Mouse (Mus musculus) gastrocnemius, postnatal 10 days (tissue): ENCODE measurements around the gene Ppm1m. TPM values are rescaled to one million over a fixed set of nuclear protein-coding genes. Genes with fewer than 3 reads are reported as not detected.

Experiments used
- DNase-seq: peaks from one replicate; pipeline ENCODE4 v3.0.0; 2021; ENCODE audit warnings: mixed read lengths
- microRNA-seq, 2 experiments: library from miRNA; unstranded; fragments of <30 nt; microRNA quantifications; one replicate each; pipeline ENCODE4 v1.2.0; 2021
- total RNA-seq, 2 experiments: library from RNA; stranded (reverse); gene quantifications; 2 replicates each; pipeline ENCODE4 v1.2.3; 2021

The Ppm1m gene
- total RNA-seq, 2 experiments from 2014 or later, result 8.0 to 10.0 TPM

- no peak for DNase-seq
Measured at GRCm38 (mm10) chr9:106157623-106157925, 42.0 kb downstream of the Ppm1m start.

- no peak for DNase-seq
Measured at GRCm38 (mm10) chr9:106156921-106157622, 42.5 kb downstream of the Ppm1m start.

GRCm38 (mm10) chr9:106156419-106156818, 43.1 kb downstream of the Ppm1m start:
- peak; percentile 43 for DNase-seq

GRCm38 (mm10) chr9:106154106-106154505, 45.4 kb downstream of the Ppm1m start:
- DNase-seq, result no peak

- no peak for DNase-seq
Measured at GRCm38 (mm10) chr9:106149399-106149754, 50.2 kb downstream of the Ppm1m start.

GRCm38 (mm10) chr9:106148541-106149398, 50.8 kb downstream of the Ppm1m start:
- no peak for DNase-seq

- no peak for DNase-seq
Measured at GRCm38 (mm10) chr9:106147851-106148431, 51.6 kb downstream of the Ppm1m start.

- DNase-seq, result no peak
Measured at GRCm38 (mm10) chr9:106147281-106147680, 52.3 kb downstream of the Ppm1m start.

- DNase-seq, result no peak
Measured at GRCm38 (mm10) chr9:106145582-106145981, 54.0 kb downstream of the Ppm1m start.

Small RNAs within 50 kb of the gene (microRNA-seq; reads per million reads assigned to microRNA genes)
- gene Mir135a-1, result 0.32 to 0.75 reads per million in 2 experiments
- 46,936 to 69,578 reads per million in 2 experiments for gene Mirlet7g

Other genes with a start within 250 kb of the Ppm1m start
- gene Col6a5, start 239.1 kb downstream of the Ppm1m start, total RNA-seq, result 1 to 10 TPM; 1.2 to 1.4 TPM
- under 1 TPM; 0.09 to 0.18 TPM for gene Col6a4, start 103.0 kb downstream of the Ppm1m start, total RNA-seq
- under 1 TPM; 0.78 to 0.90 TPM for gene Glyctk, start 41.6 kb downstream of the Ppm1m start, total RNA-seq
- 10 to 100 TPM; 31.1 to 38.8 TPM for gene Wdr82, start 28.8 kb downstream of the Ppm1m start, total RNA-seq
- 10 to 100 TPM; 57.2 to 70.5 TPM for gene Twf2, start 3.4 kb upstream of the Ppm1m start, total RNA-seq
- gene Tlr9, start 22.9 kb upstream of the Ppm1m start, total RNA-seq, result under 1 TPM; 0.52 to 0.90 TPM
- gene Alas1, start 48.9 kb upstream of the Ppm1m start, total RNA-seq, result 100 to 1,000 TPM; 152 to 165 TPM
- gene Poc1a, start 81.3 kb upstream of the Ppm1m start, total RNA-seq, result 1 to 10 TPM; 3.7 to 5.2 TPM
- 10 to 100 TPM; 16.0 to 19.9 TPM for gene Dusp7, start 168.9 kb upstream of the Ppm1m start, total RNA-seq
- gene Rpl29, start 229.7 kb upstream of the Ppm1m start, total RNA-seq, result 100 to 1,000 TPM; 456 to 462 TPM
- gene Acy1, start 238.6 kb upstream of the Ppm1m start, total RNA-seq, result 10 to 100 TPM; 12.3 to 12.5 TPM
- gene Abhd14b, start 247.7 kb upstream of the Ppm1m start, total RNA-seq, result 1 to 10 TPM; 6.3 to 7.5 TPM
- gene Abhd14a, start 247.9 kb upstream of the Ppm1m start, total RNA-seq, result 10 to 100 TPM; 13.5 to 15.3 TPM